8 mouse cellular contexts compared by ENCODE assay signal in genomic region chr5:33821901-33822427, GRCm38 (mm10). TPM values are rescaled to one million over a fixed set of nuclear protein-coding genes. Genes with fewer than 3 reads are reported as not detected.
A peak's percentile ranks its signal among the peaks of the same experiment; 100 is the strongest.
DNase-seq lines count a peak whose midpoint lies in the region; ATAC-seq and TF ChIP-seq lines count a peak whose summit lies in the region.

No protein-coding gene starts in this region.

- H3K27me3 ChIP-seq in forebrain, embryonic 12.5 days: no peaks in the 10 kb centered on the region
- no peaks in the 10 kb centered on the region for H3K27me3 ChIP-seq in liver, embryonic 12.5 days (replicated peaks)

- H3K27ac ChIP-seq in gastrocnemius, adult 2 months: no peak overlapping the region; the same call in 1 of the 2 replicates
- no peak overlapping the region for H3K27ac ChIP-seq in forebrain, embryonic 12.5 days
- H3K27ac ChIP-seq in liver, embryonic 12.5 days: no peak overlapping the region

- intact Hi-C loops in gastrocnemius, adult 2 months (cut with DNase I): loop anchor here (2.0 to 5.0 kb wide), 2 partner anchors 39 to 115 kb away; partner anchors contain the start of genes Letm1 and Nelfa
- intact Hi-C loops in gastrocnemius, postnatal 36 days (cut with DNase I): loop anchor here (5.0 kb wide), 1 partner anchor 40 kb away; the partner anchor contains the start of gene Letm1

- H3K9ac ChIP-seq in forebrain, embryonic 12.5 days: peak overlapping the region; percentile 100
- peak overlapping the region; percentile 99 for H3K9ac ChIP-seq in liver, embryonic 12.5 days

- H3K36me3 ChIP-seq in forebrain, embryonic 12.5 days (replicated peaks): peaks cover 3% of the 10 kb centered on the region; the same call in 1 of the 2 replicates
- peaks cover 38% of the 10 kb centered on the region for H3K36me3 ChIP-seq in liver, embryonic 12.5 days

- WGBS in forebrain, embryonic 12.5 days: 51% methylated on average over 2 of the region's 2 CpGs
- WGBS in liver, embryonic 12.5 days (ENCODE audit: insufficient replicate concordance): 31% methylated on average over 2 of the region's 2 CpGs

- H3K4me1 ChIP-seq in forebrain, embryonic 12.5 days: peaks cover 64% of the 10 kb centered on the region
- H3K4me1 ChIP-seq in liver, embryonic 12.5 days: peaks cover 76% of the 10 kb centered on the region

- H3K4me2 ChIP-seq in forebrain, embryonic 12.5 days: peak overlapping the region; percentile 84
- H3K4me2 ChIP-seq in liver, embryonic 12.5 days: peak overlapping the region; percentile 94

- no peak for DNase-seq in gastrocnemius, adult 2 months
- DNase-seq in gastrocnemius, postnatal 36 days: no peak
- DNase-seq in 416B (ENCODE audit: low read depth): peak; percentile 49
- DNase-seq in gastrocnemius, postnatal 25 days: no peak
- DNase-seq in right cerebral cortex, adult 2 months (ENCODE audit: low spot score in 2 of 2): no peak

- TF ChIP-seq CTCF in gastrocnemius, adult 2 months (IDR thresholded peaks at IDR 0.05): no peak

- ATAC-seq in forebrain, embryonic 12.5 days (ENCODE audit: low FRiP score): no peak
- no peak for ATAC-seq in liver, embryonic 12.5 days
- no peak for ATAC-seq in erythroid progenitor cell, adult 5-6 weeks (replicated peaks; ENCODE audit: low FRiP score, poor library complexity, severe bottlenecking)

- no peaks in the 10 kb centered on the region for H3K9me3 ChIP-seq in forebrain, embryonic 12.5 days
- no peaks in the 10 kb centered on the region for H3K9me3 ChIP-seq in liver, embryonic 12.5 days (replicated peaks)

- H3K4me3 ChIP-seq in gastrocnemius, adult 2 months: peak overlapping the region; percentile 99
- H3K4me3 ChIP-seq in forebrain, embryonic 12.5 days (replicated peaks): peak overlapping the region; percentile 99
- H3K4me3 ChIP-seq in liver, embryonic 12.5 days: peak overlapping the region; percentile 100

RNA-seq across cellular contexts. Expression of gene Nsd2, which starts 1.4 kb away (rescaled TPM):
- total RNA-seq in gastrocnemius, adult 2 months (2021): 10 to 100 TPM in 1 of 2 experiments, 1 to 10 TPM in 1; 9.7 to 10.6 TPM
- total RNA-seq in gastrocnemius, postnatal 36 days (2021): 1 to 10 TPM; 9.1 to 9.4 TPM
- 129 and 134 TPM in 2 replicates for polyA plus RNA-seq in forebrain, embryonic 12.5 days (2016; fragmentation: Nextera tagmentation; extraction: Ambion mirVana)
- 38.1 and 40.0 TPM in 2 replicates for polyA plus RNA-seq in liver, embryonic 12.5 days (2016; fragmentation: Nextera tagmentation; extraction: Ambion mirVana)
- total RNA-seq in gastrocnemius, postnatal 25 days (2021): 10 to 100 TPM; 10.1 TPM
- 111 and 127 TPM in 2 replicates for total RNA-seq in erythroid progenitor cell, adult 5-6 weeks (2015; ENCODE audit: low replicate concordance)
- 243 and 248 TPM in 2 replicates for total RNA-seq in erythroid progenitor cell, adult 5-6 weeks (2017; ENCODE audit: low replicate concordance)

RNA-seq across cellular contexts. Expression of gene Letm1, which starts 39.3 kb away (rescaled TPM):
- 10 to 100 TPM; 70.4 to 95.2 TPM for total RNA-seq in gastrocnemius, adult 2 months (2021)
- total RNA-seq in gastrocnemius, postnatal 36 days (2021): 10 to 100 TPM; 76.2 to 79.8 TPM
- polyA plus RNA-seq in forebrain, embryonic 12.5 days (2016; fragmentation: Nextera tagmentation; extraction: Ambion mirVana): 52.5 and 58.5 TPM in 2 replicates
- 40.9 and 41.7 TPM in 2 replicates for polyA plus RNA-seq in liver, embryonic 12.5 days (2016; fragmentation: Nextera tagmentation; extraction: Ambion mirVana)
- 10 to 100 TPM; 81.0 to 83.2 TPM for total RNA-seq in gastrocnemius, postnatal 25 days (2021)
- total RNA-seq in erythroid progenitor cell, adult 5-6 weeks (2015; ENCODE audit: low replicate concordance): 7.6 and 13.8 TPM in 2 replicates
- total RNA-seq in erythroid progenitor cell, adult 5-6 weeks (2017; ENCODE audit: low replicate concordance): 8.3 and 13.4 TPM in 2 replicates

Comparison
In these comparisons a context has a peak if more than half of its experiments do, and no peak if none do; other contexts are left out.
1. RNA of gene Nsd2, which starts 1.4 kb away (total RNA-seq): 111 to 248 TPM in erythroid progenitor cell, adult 5-6 weeks; 9.7 to 10.6 TPM in gastrocnemius, adult 2 months, 10.1 TPM in gastrocnemius, postnatal 25 days and 9.1 to 9.4 TPM in gastrocnemius, postnatal 36 days; every median in the first group is over 4 times any median in the second.
2. RNA of gene Letm1, which starts 39.3 kb away (total RNA-seq): 70.4 to 95.2 TPM in gastrocnemius, adult 2 months, 81.0 to 83.2 TPM in gastrocnemius, postnatal 25 days and 76.2 to 79.8 TPM in gastrocnemius, postnatal 36 days; 7.6 to 13.8 TPM in erythroid progenitor cell, adult 5-6 weeks; every median in the first group is over 4 times any median in the second.
3. Peak in every context shown above with its lines, with median percentiles within 50 percentile points of each other: H3K4me3 ChIP-seq.